Mouse (Mus musculus) inflammation-experienced regulatory T-cells, adult 6 months (primary cell): ENCODE measurements around the gene Tprgl. TPM values are rescaled to one million over a fixed set of nuclear protein-coding genes. Genes with fewer than 3 reads are reported as not detected.

Source experiments
- ATAC-seq: one replicate; pipeline ENCODE4 v1.8.0; 2017
- polyA plus RNA-seq, 3 experiments: library from polyadenylated mRNA; unstranded; fragments of 100-300 nt; shearing (Covaris generic); gene quantifications; one replicate each; pipeline ENCODE4 v1.2.1; 2017

The Tprgl gene
- polyA plus RNA-seq = 10 to 100 TPM; 21.9 to 30.4 (median 25.3) TPM

DNA sequence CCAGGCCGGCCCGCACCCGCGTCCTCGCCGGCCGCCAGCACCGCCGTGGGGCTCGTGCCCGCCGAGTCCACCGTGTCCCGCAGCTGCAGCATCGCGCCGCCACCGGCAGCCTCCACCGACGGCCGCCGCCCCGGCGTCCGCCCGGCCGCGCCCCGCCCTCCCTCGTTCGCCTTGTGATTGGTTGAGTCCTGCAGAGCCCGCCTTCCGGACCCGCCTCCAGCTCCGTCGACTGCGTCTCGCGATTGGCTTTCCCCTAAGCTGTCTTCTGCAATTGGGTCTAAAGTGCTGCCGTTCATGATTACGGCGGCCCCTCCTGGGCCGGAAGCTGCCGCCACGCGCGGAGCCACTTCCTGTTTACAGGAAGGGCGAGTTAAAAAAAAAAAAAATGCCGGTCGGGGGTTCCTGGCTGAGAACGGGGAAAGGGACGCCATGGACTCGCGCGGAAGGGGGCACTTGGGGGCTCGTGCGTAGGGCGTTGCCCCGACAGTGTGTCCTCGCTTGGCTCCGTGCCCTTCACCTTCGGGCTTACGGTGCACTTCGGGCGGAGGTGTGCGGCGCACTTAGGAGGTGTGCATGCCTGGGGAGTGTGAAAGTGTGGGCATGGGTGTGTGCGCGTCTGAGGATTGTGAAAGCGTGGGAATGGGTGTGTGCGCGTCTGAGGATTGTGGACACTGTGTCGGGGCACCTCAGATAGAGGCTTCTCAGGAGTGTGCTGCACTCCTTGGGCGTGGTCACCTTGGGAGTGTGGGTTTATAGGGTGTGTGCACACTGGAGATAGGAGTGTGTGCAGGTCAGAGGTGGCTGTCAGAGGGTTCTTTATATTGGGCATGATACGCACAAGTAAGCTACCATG is at the start of gene Tprgl:
Tprgl (minus strand) TSS at position 129 of the 853 bp plus-strand sequence.
- ATAC-seq = peak; percentile 95

GRCm38 (mm10) chr4:154209825-154210224 is 49.4 kb upstream of the Tprgl start:
- no peak for ATAC-seq

GRCm38 (mm10) chr4:154209054-154209453 is 48.6 kb upstream of the Tprgl start:
- no peak for ATAC-seq

GRCm38 (mm10) chr4:154207261-154207660 is 46.8 kb upstream of the Tprgl start:
- no peak for ATAC-seq

GRCm38 (mm10) chr4:154205392-154205791 is 44.9 kb upstream of the Tprgl start:
- ATAC-seq = no peak

- ATAC-seq = no peak
Observed at GRCm38 (mm10) chr4:154204532-154204931, 44.1 kb upstream of the Tprgl start.

DNA sequence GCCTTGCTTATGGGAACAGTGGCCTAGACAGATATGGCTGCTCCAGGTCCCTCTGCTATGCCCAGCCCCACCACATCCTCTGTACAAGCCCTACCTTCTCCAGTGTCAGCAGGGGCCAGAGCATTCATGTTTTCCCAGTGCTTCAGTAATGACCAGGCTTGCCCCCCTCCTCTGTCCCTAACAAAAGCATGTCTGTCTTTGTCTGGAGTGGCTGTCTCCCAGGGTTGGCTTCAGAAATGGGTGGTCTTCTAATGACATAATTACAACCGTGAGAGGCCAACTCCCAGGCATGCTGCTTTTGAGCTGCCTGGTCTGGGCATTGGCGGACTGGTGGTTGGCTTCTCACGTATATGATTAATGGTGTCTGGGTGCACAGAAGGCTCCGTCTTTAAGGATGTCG is 41.0 kb upstream of the Tprgl start:
- no peak for ATAC-seq

- ATAC-seq = no peak
Observed at GRCm38 (mm10) chr4:154198377-154198961, 38.0 kb upstream of the Tprgl start.

- ATAC-seq = no peak
Observed at GRCm38 (mm10) chr4:154197961-154198360, 37.5 kb upstream of the Tprgl start.

- ATAC-seq = no peak
Observed at GRCm38 (mm10) chr4:154188948-154189347, 28.5 kb upstream of the Tprgl start.

- ATAC-seq = no peak
Observed at GRCm38 (mm10) chr4:154186002-154186537, 25.6 kb upstream of the Tprgl start.

DNA sequence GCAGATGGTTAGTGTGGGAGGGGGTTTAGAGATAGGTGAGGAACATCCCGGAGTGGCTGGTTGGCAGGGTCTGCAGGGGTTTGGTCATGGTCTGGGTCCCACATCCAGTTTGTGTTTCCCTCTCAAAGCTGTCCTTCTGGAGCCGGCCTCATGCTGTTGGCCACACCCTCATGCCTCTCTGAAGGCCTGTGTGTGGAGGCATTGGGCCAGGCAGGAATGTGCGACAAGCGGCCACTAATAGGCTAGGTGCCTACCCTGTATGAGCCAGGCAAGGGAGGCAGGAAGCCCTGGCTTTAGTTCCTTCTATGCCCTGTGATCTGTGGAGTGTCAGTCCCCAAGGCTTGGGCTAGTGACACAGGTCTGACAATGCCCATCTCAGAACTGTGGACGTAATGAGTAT is 24.5 kb upstream of the Tprgl start:
- ATAC-seq = no peak

DNA sequence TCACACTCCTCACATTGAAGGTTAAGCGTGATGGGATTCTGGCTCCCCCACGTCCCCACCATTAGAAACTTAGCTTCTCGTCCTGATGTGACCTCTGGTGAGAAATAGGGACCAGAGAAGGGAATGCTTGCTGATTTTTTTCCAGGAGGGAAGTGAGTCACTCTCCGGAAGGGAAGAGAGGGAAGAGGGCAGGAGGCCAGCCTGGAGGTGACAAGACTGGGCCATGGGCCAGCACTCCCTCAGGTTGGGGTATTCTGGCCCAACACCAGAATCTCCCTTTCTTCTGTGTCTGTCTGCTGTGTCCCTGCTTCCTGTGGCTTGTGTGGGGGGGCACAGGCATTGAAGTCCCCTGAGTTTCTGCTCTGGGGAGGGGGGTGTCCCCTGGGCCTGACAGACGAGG is 23.1 kb upstream of the Tprgl start:
- ATAC-seq = no peak

DNA sequence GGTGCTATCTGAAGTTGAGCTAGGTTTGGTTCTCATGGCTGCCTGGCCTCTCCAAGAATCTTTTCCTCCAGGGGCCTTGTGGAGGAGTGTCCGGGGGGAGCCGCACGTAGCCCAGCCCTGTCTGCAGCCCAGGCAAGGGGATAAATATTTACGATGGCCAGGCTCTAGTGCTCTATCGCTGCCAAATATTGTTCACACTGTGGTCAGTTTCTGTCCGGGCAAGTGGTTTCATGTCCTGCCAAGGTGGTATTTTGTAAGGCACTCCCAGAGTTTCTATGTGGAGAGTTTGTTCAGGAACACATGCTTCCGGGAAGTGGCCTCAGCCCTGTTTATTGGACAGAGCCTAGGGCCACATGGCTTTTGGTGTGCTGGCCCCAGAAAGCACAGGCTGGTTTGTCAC is 20.5 kb upstream of the Tprgl start:
- no peak for ATAC-seq

DNA sequence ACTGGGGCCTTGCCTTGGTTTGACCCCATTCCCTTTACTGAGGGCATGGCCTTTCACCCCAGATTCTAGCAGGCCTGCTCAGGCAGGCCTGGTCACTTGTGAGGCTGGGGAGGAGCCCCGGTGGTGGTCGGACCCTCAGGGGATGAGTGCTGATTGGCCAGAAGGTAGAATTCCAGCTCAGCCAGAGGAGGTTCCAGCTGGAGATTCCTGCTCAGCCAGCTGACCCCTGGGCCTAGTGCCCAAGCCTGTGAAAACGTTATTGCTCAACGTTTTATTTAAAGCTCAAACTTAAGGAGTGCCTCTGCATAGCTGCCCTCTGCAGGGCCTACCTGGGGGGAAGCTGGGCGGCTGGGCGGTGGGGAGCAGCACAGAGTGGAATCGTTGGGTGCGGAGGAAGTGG is 16.8 kb upstream of the Tprgl start:
- no peak for ATAC-seq

DNA sequence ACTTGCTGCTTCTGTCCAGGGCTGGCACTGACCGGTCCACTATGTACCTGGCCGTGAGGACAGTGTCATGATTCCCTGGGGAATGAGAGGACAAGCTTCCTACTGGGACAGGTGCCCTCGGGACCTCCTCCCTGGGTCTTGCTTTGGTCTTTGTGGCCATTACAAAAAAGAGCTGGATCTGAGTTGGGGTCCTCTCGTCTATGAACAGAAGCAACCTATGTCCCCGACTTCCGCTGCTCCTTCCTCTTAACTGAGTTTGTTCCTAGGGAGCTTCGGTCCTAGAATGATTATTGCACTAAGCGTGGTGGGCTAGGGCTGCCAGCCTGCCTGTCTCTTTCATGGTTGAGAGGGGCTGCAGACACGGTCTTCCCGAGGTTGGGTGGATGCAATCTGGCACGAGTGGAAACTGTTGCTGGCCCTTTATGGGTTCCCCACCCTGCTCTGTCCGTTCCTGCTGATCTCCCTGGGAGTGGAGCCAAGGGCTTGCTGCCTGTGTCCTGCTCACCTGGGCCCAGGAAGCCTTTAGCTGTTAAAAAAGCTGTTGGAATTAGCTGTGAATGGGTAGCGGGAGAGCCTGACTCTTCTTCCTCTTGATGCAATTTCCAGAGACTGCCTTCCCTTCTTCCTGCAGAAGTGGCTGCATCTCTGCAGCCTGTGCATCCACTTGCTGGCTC is 11.6 kb upstream of the Tprgl start:
- no peak for ATAC-seq

DNA sequence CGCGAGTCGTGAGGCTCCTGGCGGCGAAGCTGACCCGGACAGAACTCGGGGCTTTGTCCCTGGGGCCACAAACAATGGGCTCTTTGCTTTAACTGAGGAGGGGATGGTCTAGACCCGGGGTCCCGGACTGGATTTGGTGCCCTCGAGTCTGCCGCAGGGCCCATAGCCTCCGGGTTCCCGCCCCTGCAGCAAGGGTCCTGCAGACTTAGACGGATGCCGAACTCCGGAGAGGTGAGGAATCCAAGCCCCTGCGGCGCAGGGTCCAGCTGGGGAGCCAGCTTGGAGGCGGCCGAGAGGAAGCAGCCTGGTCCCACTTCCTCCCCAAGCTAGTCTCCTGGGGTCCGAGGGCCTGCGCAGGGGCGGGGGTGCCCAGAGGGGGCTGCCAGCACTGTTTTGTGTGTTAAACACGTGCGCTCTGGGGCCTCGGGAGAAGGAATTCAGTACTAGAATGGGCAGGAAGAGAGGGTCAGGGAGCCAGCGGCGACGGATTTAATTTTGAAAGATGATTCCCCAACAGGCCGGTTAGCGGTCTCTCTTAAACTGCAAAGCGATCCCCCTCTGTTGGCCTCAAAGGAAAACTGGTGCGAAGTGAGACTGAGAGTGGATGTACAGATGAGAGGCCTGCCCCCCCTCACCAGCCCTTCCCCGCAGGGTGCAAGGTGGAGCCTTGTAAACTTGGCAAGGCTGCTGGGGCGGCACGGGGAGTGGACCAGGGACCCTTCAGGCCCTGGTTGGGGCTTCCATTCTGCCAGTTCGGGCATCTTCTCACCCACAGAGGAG is 10.9 kb upstream of the Tprgl start:
- ATAC-seq = no peak

- no peak for ATAC-seq
Observed at GRCm38 (mm10) chr4:154170506-154171150, 10.2 kb upstream of the Tprgl start, which contains the start of gene Megf6. Gene Megf6, plus strand, starts transcription at chr4:154170730.

- no peak for ATAC-seq
Observed at GRCm38 (mm10) chr4:154170021-154170420, 9.6 kb upstream of the Tprgl start.

- ATAC-seq = no peak
Observed at GRCm38 (mm10) chr4:154167053-154167452, 6.6 kb upstream of the Tprgl start.

DNA sequence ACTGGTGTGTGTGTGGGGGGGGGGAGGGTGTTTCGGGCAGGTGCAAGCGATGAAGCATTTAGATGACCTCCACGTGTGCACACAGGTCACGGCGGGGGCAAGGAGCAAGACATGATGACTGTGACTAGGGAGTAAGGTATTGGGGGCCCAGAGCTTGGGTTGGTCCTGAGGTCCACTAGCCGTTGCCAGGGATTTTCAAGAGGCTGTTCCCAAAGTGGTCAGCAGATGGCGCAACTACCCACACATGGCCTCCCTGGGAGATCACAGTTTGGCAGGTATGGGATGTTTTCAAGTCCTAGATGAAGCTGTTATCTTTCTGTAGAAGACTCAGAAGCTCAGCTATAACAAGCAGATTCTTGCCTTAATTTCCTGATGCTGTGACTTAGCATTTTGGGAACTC is 2.8 kb upstream of the Tprgl start:
- no peak for ATAC-seq

GRCm38 (mm10) chr4:154159961-154160537 is 417 bp downstream of the Tprgl start:
- peak; percentile 8 for ATAC-seq
